ENCODE assay signal across 9 mouse cellular contexts in the genomic region with DNA sequence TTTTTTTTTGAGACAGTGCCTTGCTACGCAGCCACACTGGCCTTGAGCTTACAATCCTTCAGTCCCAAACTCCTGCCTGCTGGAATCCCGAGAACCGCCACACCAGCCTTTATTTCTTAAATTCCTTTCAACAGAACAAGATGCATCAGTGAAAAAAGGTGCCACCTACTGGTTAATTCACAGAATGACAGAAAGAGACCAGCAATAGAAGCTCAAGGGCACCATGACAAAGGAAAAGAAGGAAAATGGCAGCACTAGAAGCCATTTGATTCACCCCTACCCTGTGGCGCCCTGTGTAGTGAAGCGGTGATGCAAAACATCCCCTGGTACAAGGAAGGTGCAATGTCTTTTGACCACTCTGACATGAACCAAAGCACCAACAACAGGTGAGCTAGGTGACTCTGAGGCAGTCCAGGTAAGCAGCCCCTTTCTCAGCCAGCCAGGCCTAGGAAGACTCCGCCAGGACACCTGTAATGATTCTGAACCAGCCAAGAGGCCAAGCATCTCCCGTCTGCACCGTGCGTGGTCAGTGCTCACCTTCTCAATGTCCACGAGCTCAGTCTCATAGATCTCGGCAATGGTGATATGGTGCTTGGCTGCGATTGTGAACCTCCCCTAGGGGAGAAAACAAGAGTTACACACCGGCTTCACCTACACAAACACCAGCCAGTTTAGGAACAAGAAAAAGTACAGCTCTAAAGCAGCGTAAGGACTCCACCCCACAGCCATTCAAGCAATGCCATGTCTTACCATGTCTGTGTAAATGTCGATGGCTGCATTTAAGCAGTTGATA. TPM values are rescaled to one million over a fixed set of nuclear protein-coding genes. Genes with fewer than 3 reads are reported as not detected.
DNase-seq lines count a peak whose midpoint lies in the region; ATAC-seq and TF ChIP-seq lines count a peak whose summit lies in the region.
"Had no signal": no experiment of that assay in that cellular context is flagged by ENCODE, and none has a peak within 500 bp of the region (broad histone marks: within the 10 kb centered on the region; RNA-seq: fewer than 3 reads in every experiment).

No protein-coding gene starts in this region.

- no peaks in the 10 kb centered on the region for H3K27me3 ChIP-seq in kidney, postnatal 0 days (ENCODE audit: insufficient read depth, low read length)

- H3K4me2 ChIP-seq in kidney, postnatal 0 days (ENCODE audit: low read length), result no peak overlapping the region

- peak; percentile 71 for ATAC-seq in kidney, postnatal 0 days (replicated peaks; ENCODE audit: low FRiP score, low read depth)
- peak; percentile 69 for ATAC-seq in neutrophil, adult 5-6 weeks (ENCODE audit: extremely low read depth, insufficient number of reproducible peaks, low FRiP score, poor library complexity, severe bottlenecking)

- TF ChIP-seq CTCF in kidney, postnatal 0 days (IDR thresholded peaks at IDR 0.05; ENCODE audit: low read depth), result peak; percentile 73

- no peak overlapping the region for H3K9ac ChIP-seq in kidney, postnatal 0 days (ENCODE audit: low read depth, low read length)

- H3K4me3 ChIP-seq in kidney, postnatal 0 days (replicated peaks; ENCODE audit: low read depth, low read length), result no peak overlapping the region

- H3K27ac ChIP-seq in kidney, postnatal 0 days, result no peak overlapping the region; the same call in 1 of the 2 replicates

- H3K36me3 ChIP-seq in kidney, postnatal 0 days (ENCODE audit: insufficient read depth, low read length), result peaks cover 3% of the 10 kb centered on the region; the same call in 1 of the 2 replicates

- DNase-seq in cerebellum, adult 9-10 months, result peak; percentile 65
- DNase-seq in cerebellum, postnatal 36 days, result no peak
- peak; percentile 61 for DNase-seq in 416B (ENCODE audit: low read depth)
- DNase-seq in embryo, embryonic 10 days (ENCODE audit: low spot score), result peak; percentile 60
- peak; percentile 83 for DNase-seq in kidney, postnatal 0 days (ENCODE audit: low spot score)
- DNase-seq in ovary, adult 18-20 months (ENCODE audit: low spot score), result no peak
- no peak for DNase-seq in left cerebral cortex, adult 18-20 months (ENCODE audit: low spot score in 2 of 2)

- H3K9me3 ChIP-seq in kidney, postnatal 0 days (replicated peaks; ENCODE audit: low read length), result no peaks in the 10 kb centered on the region

- WGBS in kidney, postnatal 0 days, result 79% methylated on average over 15 of the region's 15 CpGs

- no peaks in the 10 kb centered on the region for H3K4me1 ChIP-seq in kidney, postnatal 0 days (replicated peaks; ENCODE audit: insufficient read depth, low read length)

RNA-seq across cellular contexts. Expression of gene Napb, which starts 25.7 kb away (rescaled TPM):
- polyA plus RNA-seq in kidney, postnatal 0 days (2015; fragmentation: Nextera tagmentation; extraction: Ambion mirVana), result 1.3 and 1.4 TPM in 2 replicates
- total RNA-seq in neutrophil, adult 5-6 weeks (2017), result 0.12 and 0.25 TPM in 2 replicates
- 100 to 1,000 TPM; 362 to 386 TPM for total RNA-seq in left cerebral cortex, adult 18-20 months (2021)

RNA-seq across cellular contexts. Expression of gene Gzf1, which starts 25.8 kb away (rescaled TPM):
- polyA plus RNA-seq in kidney, postnatal 0 days (2015; fragmentation: Nextera tagmentation; extraction: Ambion mirVana), result 20.0 and 20.5 TPM in 2 replicates
- total RNA-seq in neutrophil, adult 5-6 weeks (2017), result 14.7 and 18.4 TPM in 2 replicates
- total RNA-seq in left cerebral cortex, adult 18-20 months (2021), result 10 to 100 TPM; 29.5 to 31.5 TPM

RNA-seq across cellular contexts. Expression of gene Nxt1, which starts 34.2 kb away (rescaled TPM):
- 75.3 and 77.2 TPM in 2 replicates for polyA plus RNA-seq in kidney, postnatal 0 days (2015; fragmentation: Nextera tagmentation; extraction: Ambion mirVana)
- 15.1 and 22.9 TPM in 2 replicates for total RNA-seq in neutrophil, adult 5-6 weeks (2017)
- total RNA-seq in left cerebral cortex, adult 18-20 months (2021), result 10 to 100 TPM; 12.9 to 15.9 TPM

RNA-seq across cellular contexts. Expression of gene Cstl1, which starts 43.6 kb away (rescaled TPM):
- polyA plus RNA-seq in kidney, postnatal 0 days (2015; fragmentation: Nextera tagmentation; extraction: Ambion mirVana), result not detected in 2 replicates
- total RNA-seq in neutrophil, adult 5-6 weeks (2017), result not detected in 2 replicates
- 1 to 10 TPM in 1 of 2 experiments, under 1 TPM in 1; 0.79 to 1.2 TPM for total RNA-seq in left cerebral cortex, adult 18-20 months (2021)
- polyA plus RNA-seq: heart, embryonic 14.5 days had no signal

Comparison
In these comparisons a context has a peak if more than half of its experiments do, and no peak if none do; other contexts are left out.
1. DNase-seq: peak in cerebellum, adult 9-10 months (single experiment), 416B (single experiment), embryo, embryonic 10 days (single experiment) and kidney, postnatal 0 days (single experiment); none in cerebellum, postnatal 36 days (0 of 2), ovary, adult 18-20 months (single experiment) and left cerebral cortex, adult 18-20 months (0 of 2).
2. RNA of gene Napb, which starts 25.7 kb away (total RNA-seq): 362 to 386 TPM in left cerebral cortex, adult 18-20 months; 0.12 to 0.25 TPM in neutrophil, adult 5-6 weeks; every median in the first group is over 100 times any median in the second.